Mouse (Mus musculus) thymus, postnatal 25 days (tissue): Measurements from ENCODE around the gene Jakmip3.

Experiments
- DNase-seq: peaks from one replicate; pipeline ENCODE4 v3.0.0; 2022

The Jakmip3 gene

DNA sequence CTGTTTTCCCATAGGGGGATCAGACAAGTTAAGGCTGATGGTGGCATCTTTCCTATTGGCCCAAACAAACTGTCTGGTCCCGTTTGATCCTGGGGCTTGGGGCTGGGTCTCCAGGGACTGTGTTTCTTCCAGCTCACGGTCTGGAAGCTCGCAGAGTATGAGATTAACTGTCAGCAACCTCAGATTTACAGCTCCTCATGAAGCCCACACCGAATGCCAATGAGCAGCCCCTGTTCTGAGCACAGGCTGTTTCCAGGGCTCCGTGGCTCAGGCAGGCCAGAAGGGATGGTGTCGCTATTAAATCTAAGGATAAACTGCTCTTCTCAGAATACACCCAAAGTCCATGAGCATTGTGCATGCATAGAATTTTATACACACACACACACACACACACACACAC, 133.7 kb downstream of the Jakmip3 start:
- no peak for DNase-seq

DNA sequence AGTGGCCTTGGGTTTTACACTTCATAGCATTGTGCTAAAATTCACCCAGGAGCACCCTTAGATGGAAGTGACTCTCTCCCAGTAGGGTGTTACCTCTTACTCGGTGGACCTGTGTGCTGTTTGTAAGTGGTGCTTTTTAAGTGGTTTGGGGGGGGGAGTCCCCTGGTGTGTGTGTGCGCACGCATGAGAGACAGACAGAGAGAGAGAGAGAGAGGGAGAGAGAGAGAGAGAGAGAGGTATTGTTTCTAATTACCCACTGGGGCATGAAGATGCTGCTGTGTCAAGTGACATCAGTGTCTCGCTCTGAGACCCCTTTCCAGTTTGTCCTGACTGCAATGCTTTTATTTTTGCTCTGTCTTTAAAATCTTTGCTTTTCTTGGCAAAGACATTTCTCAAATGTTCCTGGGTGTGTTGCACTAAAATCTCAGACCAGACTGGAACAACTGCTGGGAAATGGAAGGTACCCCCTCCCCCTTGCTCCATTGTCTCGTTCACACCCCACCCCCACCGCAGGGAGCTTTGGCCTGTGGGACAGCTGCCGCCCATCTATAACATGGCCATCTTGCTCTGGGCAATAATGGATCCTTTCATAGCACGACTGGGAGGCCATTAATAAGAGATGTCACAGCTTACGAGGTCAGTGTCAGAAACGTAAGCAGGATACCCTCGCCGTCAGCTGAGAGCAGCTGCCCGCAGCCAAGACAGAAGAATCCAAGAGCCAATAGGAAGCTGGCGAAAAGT, 134.7 kb downstream of the Jakmip3 start:
- DNase-seq: no peak

DNA sequence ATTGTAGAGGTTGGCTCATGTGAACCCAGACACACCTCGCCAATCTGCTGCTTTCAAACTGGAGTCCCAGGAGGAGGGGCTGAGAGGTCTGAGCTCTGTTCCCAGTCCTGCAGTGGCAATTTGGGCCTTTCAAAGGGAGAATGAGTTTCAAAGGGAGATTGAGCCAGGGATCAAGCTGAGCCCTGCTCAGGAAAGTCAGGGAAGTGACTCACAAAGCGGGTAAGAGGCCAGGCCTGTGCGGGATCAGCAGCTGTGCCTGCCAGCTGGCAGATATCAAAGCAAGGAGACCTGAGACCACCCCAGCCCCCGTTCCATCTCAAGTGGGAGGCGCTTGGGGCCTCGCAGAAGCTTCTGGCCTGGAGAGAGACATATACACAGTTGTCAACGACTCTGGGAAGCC, 136.8 kb downstream of the Jakmip3 start:
- no peak for DNase-seq

- no peak for DNase-seq
Measured at GRCm38 (mm10) chr7:139078181-139078580, 137.7 kb downstream of the Jakmip3 start.

DNA sequence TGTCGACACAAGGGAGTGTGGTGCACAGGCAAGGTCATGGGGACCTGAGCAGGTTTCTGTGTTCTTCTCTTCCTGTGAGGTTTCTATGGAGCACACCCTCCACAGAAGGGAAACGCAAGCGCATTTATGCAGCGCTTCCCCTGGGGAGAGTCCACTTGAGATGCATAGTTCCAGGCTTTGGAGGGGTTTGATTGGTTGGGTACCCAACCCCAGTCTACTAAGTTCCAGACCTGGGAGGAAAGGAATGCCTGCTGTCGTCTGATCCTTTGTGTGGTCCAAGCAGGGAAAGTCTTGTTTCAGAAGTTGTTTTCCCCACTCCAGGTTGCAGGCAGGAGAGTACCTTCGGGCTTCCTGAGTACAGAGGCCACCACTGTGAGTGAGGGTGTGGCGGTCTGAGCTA, 138.6 kb downstream of the Jakmip3 start:
- no peak for DNase-seq

DNA sequence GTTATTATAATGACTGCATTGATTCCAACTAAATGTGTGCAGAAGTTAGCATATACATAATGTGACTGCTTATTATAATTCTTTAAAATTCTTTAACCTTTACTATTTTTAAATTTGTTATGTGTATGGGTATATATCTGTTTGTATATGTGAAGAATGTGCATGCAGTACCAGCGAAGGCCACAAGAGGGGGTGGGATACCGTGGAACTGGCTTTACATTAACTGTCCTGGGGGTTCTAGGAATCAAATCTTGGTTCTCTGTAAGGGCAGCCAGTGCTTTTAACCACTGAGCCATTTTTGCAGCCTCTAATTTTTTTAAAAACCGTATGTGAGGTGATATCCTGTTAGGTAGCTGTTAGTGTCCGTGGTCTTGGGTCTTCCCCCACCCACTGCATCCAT, 140.2 kb downstream of the Jakmip3 start:
- DNase-seq: no peak

DNA sequence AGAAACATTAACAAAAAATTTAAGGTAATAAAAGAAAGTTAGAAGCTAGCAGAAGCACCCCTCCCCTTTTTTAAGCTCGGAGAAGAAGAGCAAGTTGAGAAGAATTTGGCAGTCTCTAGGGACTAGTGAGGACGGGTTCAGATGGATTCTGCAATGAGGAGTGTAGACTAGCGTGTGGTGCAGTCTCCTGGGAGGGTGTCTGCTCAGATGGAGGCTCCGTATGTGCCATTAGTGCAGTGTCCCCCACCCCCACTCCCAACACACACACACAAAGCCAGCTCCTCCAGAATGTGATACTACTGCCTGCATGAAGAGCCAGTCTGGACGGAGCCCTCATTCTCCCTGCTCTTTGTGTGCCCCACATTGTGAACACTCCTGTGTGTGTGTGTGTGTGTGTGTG, 140.6 kb downstream of the Jakmip3 start:
- no peak for DNase-seq

DNA sequence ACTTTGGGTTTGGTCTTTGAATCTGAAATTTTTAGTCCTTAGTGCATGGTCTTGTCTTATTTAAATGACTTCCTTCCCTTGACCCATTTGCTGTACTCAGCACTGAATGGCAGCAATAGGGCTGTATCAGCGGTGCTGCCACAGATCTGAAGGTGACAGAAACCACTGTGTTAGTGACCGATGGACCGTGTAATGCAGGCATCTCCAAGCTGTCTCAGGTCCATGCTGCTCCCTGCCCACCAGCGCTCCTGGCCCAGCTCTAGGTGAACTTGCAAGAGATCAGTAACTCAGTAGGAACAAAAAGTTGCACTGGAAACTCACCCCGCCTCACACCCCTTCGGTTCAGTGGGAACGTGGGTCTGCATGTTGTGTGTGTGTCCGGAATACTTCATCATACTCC, 141.8 kb downstream of the Jakmip3 start:
- no peak for DNase-seq

GRCm38 (mm10) chr7:139084316-139084715, 143.8 kb downstream of the Jakmip3 start:
- DNase-seq: no peak

DNA sequence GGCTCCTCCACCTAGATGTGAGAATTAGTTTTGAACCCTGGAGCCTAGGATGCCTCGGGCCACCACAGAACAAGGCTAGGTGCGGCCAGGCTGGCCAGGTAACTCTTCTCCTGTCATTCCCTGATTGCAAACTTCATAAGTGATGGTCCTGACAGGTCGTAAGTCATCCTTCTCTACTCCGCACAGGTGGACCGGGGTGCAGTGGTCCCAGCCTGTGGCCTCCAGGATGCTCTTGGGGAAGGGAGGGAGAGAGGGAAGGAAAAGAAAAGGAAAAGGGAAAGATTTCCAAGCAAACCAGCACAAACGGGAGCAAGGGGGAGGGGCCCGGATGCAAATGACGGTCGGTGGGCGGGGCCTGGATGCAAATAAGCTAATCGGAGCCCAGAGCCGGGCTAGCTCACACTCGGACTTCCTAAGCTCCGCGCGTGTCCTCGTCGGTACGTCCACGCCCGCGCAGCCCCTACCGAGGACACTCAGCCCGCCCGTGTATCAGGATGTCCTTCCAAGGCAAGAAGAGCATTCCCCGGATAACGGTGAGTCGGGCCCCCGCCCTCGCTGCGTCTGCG, 145.2 kb downstream of the Jakmip3 start, which contains the start of gene Dpysl4:
Gene Dpysl4 (plus strand): TSS at position 373 of the 566 bp plus-strand sequence.
- no peak for DNase-seq

- DNase-seq: no peak
Measured at GRCm38 (mm10) chr7:139086195-139087158, 145.9 kb downstream of the Jakmip3 start.

DNA sequence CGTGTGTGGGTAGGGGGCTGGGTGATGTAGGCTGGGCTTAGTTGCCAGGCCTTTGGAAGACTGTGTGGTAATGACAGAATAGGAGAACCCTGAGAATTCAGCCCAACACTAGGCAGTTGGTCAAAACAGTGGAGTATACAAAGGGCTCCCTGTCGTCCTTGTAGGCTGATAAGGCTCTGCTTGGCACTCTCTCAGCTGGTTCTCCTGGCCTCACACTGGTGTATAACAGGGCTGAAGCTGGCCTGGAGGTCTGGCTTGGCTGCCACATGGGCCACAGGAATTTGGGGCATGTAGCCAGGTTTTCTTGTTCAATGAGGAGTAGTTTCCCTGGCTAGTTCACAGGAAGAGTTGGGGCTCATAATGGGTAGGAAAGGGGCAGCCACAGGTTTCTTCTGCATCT, 147.3 kb downstream of the Jakmip3 start:
- DNase-seq: no peak

GRCm38 (mm10) chr7:139089892-139090874, 149.7 kb downstream of the Jakmip3 start:
- DNase-seq: no peak

DNA sequence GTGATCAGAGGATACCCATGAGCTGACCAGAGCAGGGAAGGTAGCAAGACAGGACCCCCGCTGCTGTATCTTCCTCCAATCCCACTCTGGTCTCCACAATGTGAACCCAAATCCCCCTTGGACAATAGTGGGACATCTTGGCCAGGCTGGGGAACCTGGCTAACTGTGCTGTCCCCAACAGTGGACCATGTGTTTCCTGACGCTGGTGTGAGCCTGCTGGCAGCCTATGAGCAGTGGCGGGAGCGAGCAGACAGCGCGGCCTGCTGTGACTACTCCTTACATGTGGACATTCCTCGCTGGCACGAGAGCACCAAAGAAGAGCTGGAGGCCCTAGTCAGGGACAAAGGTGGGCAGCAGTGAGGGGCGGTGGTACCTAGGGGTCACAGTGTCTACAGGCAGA, 151.2 kb downstream of the Jakmip3 start:
- no peak for DNase-seq

DNA sequence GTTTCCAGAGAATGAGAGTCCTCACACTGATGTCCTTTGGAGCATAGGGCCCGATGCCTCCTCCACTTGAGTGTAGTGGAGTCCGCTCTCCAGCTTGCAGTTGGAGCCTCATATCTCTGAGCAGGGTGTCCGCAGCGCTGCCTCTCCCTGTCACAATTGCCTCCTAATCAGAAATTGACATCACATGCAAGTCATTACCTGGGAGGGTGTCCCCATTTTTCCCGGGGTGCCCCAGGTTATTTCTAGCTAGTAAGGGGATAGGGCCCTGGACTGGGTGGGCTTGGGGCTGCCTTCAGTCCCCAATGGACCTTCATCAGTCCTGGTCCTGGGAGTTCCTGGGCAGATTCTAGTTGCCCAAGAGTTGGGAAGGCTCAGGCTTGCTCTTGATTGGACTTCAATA, 152.1 kb downstream of the Jakmip3 start:
- DNase-seq: no peak

DNA sequence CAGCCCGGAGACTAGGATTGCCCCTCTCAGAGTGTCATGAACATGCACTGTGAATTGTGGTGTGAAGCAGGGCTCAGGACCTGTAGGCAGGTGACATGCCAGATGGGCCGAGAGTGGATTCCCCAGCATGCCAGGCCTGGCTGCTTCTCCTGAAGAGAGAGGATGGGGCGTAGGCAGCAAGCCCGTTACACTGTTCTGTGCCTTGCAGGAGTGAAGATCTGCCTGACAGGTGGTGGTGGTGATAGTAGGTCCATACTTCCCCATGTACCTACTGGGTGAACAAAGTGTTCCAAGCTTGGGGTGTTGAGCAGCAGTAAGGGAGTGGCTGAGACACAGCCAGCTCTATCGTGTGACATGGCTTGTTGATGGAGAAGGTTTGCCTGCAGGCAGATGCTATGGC, 152.6 kb downstream of the Jakmip3 start:
- no peak for DNase-seq

GRCm38 (mm10) chr7:139093781-139094180, 153.3 kb downstream of the Jakmip3 start:
- DNase-seq: no peak

GRCm38 (mm10) chr7:139094761-139095160, 154.2 kb downstream of the Jakmip3 start:
- DNase-seq: no peak

DNA sequence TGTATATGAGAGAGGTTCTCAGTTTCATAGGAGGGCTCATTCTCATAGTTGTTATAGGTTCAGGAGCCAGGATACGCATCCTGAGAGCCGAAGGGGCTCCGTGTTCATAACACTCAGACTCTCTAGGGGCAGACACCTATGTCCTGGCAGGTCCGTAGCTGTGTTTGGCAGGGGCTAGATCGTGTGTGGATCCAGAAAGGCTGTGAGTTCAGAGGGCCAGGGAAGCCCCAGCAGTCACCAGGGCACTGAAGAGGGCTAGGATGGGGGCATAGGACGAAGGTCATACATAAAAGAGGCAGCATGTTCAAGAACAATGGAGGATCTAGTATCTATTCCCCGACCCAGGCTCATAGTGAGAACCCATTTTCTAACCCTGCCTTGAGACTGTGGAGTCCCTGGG, 154.8 kb downstream of the Jakmip3 start:
- DNase-seq: no peak

DNA sequence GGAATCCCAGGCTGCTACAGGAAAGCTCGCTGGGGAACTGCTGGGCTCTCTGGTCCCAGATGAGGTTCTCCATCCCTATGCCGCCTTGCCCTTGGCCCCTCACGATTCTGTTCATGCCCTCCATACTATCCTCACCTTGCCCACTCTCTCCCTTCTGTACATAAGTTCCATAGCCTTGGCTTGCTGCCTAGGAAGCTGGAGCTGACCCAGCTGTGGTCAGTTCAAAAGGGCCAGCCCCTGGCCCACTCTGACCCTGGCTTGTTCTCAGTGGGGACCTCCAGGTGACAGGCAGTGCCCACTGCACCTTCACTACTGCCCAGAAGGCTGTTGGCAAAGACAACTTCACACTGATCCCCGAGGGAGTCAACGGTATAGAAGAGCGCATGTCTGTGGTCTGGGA, 155.9 kb downstream of the Jakmip3 start:
- no peak for DNase-seq

DNA sequence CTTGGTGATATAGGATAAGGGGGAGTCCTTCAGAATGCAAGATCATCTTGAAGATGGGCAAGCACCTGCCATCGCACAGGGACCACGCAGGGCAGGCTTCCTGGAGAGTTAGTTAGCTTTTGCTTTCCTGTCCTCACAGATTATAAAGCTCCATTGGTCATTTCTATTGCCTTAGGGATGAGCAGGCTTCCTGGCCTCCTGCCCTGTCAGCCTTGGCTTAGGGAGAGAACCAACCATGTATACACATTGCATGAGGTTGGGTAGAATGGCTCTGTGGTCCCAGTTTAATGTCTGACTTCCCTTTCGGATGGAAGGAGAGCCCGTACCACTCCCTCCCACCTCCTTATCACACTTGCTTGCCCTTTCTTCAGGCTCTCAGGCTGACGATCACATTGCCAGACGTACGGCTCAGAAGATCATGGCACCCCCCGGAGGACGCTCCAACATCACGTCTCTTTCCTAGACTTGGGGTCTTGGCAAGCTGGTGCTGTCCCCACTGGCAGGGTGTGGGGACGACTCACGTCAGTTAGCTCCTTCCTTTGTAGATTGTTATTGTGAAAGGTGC, 160.1 kb downstream of the Jakmip3 start:
- no peak for DNase-seq

GRCm38 (mm10) chr7:139101286-139101804, 160.8 kb downstream of the Jakmip3 start:
- no peak for DNase-seq
